Mouse (Mus musculus): ENCODE data around the gene Clpp.

DNA sequence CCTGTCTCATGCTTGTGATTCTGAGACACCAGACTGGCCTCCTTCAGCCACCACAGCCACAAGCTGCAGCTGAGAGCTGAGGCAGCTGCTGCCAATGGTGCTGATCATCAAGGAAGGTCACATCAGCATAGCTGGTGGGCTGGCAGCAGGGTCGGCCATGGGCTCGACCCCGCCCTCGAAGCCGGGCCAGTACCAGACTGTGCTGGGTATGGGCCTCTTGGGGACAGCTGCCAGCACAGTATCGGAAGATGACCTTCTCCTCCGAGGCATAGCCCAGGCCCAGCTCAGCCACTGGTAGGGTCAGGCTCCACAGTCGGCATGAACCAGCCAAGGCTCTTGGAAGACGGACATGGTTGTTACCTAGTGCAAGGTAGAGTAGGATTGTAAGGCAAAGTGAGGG lies 9.3 kb downstream of the Clpp start:
- TF ChIP-seq CTCF (IDR thresholded peaks at IDR 0.05; ENCODE audit: low read depth, low read length), result no peak
- no peak for TF ChIP-seq EP300 (IDR thresholded peaks at IDR 0.05; ENCODE audit: insufficient read depth, low read depth, low read length)
- no peak for TF ChIP-seq POLR2A (IDR thresholded peaks at IDR 0.05; ENCODE audit: insufficient read depth, low read length)

Measured in ES-Bruce4 (cell line).